Mouse (Mus musculus) gastrocnemius, postnatal 25 days (tissue): ENCODE data around the gene Ntm. TPM values are rescaled to one million over a fixed set of nuclear protein-coding genes. Genes with fewer than 3 reads are reported as not detected.

Experiments
- DNase-seq: peaks from one replicate; pipeline ENCODE4 v3.0.0; 2022
- total RNA-seq, 2 experiments: library from RNA; stranded (reverse); gene quantifications; 1 replicate in 1 of 2; 2 replicates in 1 of 2; pipeline ENCODE4 v1.2.3; 2021

Ntm gene
- total RNA-seq, 2 experiments from 2014 or later, result 0.29 to 1.1 TPM

GRCm38 (mm10) chr9:29754374-29754773 is 208.6 kb downstream of the Ntm start:
- DNase-seq, result no peak

- DNase-seq, result no peak
Measured at GRCm38 (mm10) chr9:29751396-29751795, 211.5 kb downstream of the Ntm start.

- no peak for DNase-seq
Measured at GRCm38 (mm10) chr9:29750371-29751014, 212.4 kb downstream of the Ntm start.

- no peak for DNase-seq
Measured at GRCm38 (mm10) chr9:29748070-29748469, 214.9 kb downstream of the Ntm start.

GRCm38 (mm10) chr9:29738835-29739526 is 224.0 kb downstream of the Ntm start:
- DNase-seq, result no peak

GRCm38 (mm10) chr9:29736031-29736430 is 226.9 kb downstream of the Ntm start:
- no peak for DNase-seq

GRCm38 (mm10) chr9:29732895-29733294 is 230.0 kb downstream of the Ntm start:
- DNase-seq, result no peak

DNA sequence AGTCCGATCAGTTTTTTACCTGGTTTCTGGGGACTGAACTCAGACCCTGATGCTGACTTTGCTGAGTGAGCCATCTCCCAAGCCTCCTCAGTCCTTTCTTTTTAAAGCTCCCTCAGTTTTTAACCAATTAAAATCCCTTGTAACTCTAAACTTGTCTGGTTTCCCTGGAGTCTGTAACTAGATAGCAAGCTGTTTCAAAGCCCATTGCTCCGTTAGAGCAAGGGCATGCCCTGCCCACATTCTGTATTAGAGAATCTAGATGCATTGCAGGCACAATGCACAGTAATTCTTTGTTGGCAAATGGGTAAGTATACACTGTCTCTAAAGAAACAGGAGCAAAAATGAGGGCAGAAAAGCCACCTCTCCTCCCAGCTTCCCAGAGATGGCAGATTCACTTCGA is 231.3 kb downstream of the Ntm start:
- DNase-seq, result no peak

- DNase-seq, result no peak
Measured at GRCm38 (mm10) chr9:29727540-29728432, 235.2 kb downstream of the Ntm start.

DNA sequence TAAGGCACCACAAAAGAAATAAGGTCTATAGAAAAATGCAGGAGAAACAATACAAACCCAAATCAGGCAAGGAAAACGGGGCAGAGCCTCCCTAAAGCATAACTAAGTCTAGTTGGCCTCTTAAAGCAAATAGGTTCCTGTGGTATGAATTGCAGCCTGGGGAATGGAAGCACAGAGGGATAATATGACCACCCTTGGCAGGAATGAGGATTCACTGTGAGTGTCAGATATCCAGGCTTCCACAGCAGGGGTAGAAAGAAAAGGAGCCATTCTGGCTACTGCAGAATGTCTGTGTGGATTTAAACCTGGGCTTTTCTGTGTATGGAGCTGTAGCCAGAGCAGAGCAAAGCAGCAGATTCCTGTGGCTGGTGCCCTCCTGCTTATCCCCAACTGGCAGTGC is 241.5 kb downstream of the Ntm start:
- no peak for DNase-seq

- no peak for DNase-seq
Measured at GRCm38 (mm10) chr9:29716795-29717194, 246.1 kb downstream of the Ntm start.

- no peak for DNase-seq
Measured at GRCm38 (mm10) chr9:29698276-29698675, 264.7 kb downstream of the Ntm start.

- DNase-seq, result no peak
Measured at GRCm38 (mm10) chr9:29694151-29694550, 268.8 kb downstream of the Ntm start.

DNA sequence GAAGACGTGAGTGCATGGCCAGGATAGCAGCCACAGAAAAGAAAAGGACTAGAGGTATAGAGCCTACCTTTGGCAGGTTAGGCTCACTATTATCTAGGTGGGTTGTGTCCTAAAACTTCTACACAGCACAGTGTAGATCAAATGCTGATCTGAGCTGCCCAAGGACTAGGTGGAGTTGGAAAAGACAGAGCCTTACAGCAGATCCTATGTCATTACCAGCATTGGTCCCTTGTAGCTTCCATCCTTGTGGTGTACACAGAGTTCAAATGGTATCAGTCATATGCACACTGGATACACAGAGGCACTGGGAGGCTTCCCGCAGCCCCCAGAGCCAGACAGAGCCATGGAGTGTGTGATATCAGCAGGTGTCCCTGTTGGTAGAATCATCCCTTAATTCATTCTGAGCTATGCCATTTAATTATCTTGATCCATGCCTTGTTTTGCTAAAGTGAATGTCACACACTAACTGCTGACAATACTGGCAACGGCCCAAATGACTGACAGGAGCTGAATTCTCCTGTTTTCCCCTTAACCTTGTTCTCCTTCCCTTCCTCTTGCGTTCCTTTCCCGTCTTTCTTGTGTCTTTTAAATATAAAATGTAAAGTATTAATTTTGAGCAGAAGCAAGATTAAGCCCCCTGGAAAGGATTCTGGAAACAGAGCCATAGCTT is 271.6 kb downstream of the Ntm start:
- no peak for DNase-seq

GRCm38 (mm10) chr9:29682224-29682623 is 280.7 kb downstream of the Ntm start:
- no peak for DNase-seq

DNA sequence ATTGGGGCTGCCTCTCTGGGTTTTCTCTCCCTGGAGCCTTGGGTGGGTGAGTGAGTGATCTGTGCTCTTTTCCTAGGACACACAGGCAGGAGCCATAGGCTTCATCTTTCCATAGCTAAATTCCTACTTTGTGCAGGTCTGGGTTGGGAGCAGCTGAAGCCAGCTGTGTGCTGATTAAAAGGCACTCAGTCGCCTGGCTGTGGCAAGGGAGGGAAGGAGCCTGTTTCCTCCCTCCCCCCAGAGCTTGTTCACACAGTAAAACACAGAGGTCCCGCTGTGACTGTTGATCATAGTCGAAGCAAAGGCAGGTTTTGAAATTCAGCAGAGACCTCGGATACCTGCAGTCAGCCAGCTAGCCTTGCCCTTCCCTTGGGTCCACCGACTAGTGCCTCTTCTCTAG is 282.3 kb downstream of the Ntm start:
- DNase-seq, result no peak

GRCm38 (mm10) chr9:29673911-29674310 is 289.0 kb downstream of the Ntm start:
- no peak for DNase-seq

DNA sequence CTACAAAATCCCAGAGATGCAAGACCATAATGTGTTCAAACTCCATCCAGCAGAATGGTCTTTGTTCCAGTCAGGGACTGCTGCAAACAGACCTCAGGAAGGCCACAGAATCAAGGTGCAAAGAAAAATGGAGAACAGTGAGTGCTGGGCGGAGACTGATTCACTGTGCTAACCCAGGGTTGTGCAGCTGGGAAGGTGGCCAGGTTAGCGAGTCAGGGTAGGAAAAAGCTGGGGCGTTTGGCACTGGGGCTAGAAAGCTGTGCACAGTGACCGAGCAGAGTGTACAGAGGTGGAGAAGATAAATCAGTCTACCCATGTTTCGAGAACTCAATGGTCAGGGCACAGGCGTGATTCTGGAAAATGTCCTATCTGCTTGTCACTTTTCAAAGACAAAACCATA is 291.1 kb downstream of the Ntm start:
- DNase-seq, result no peak

GRCm38 (mm10) chr9:29663286-29663685 is 299.7 kb downstream of the Ntm start:
- DNase-seq, result peak; percentile 10

DNA sequence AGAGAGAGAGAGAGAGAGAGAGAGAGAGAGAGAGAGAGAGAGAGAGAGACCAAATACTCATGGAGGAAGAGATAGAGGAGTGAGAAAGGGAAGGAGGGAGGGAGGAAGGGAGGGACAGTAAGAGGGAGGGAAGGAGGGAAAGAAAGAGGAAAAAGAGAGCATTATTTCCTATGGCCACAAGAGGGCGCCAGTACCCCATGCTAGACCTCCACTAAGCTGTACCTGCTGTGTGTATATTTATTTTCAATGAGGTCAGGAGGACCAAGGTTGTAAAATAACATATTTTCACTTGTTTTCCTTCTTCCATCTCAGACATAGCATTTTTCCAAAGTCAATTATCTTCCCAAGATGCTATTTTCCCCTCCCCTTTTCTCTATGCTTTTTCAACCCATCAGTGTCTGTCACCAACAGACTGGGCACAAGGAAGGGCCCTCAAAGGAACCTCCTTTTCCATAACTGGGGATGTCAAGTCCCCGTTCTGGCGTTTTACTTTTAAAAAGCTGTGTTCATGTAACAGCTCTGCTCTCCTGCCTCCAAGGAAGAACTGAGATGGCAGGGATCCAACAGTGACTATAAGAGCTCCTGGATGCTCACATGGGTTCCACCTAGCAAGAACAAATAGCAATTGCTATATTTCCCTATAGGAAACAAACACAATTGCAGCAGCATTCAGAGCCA is 301.3 kb downstream of the Ntm start:
- DNase-seq, result no peak

- no peak for DNase-seq
Measured at GRCm38 (mm10) chr9:29660059-29660613, 302.8 kb downstream of the Ntm start.
